Mouse (Mus musculus) hindbrain, postnatal 0 days (tissue): ENCODE results near the gene Gzmg. TPM values are rescaled to one million over a fixed set of nuclear protein-coding genes. Genes with fewer than 3 reads are reported as not detected.
A peak's percentile ranks its signal among the peaks of the same experiment; 100 is the strongest.
"Not testable (repeated sequence)": the region's sequence is repeated elsewhere in the genome, so short reads cannot be mapped to it uniquely, and the experiment has no call there.

Experiments used
- ATAC-seq: fragments of 200-750 bp; cut with Nextera tagmentation; 2 replicates; pipeline ENCODE4 v1.8.0; 2017; ENCODE audit warnings: mild to moderate bottlenecking, moderate TSS enrichment, moderate library complexity
- DNase-seq: peaks from one replicate; pipeline ENCODE4 v3.0.0-alpha.2; 2015; ENCODE audit warnings: low spot score
- H3K27ac ChIP-seq: fragments of 300-500 bp; sonication (generic); 2 replicates; pipeline ENCODE4 v1.5.1; 2014; ENCODE audit warnings: mild to moderate bottlenecking
- H3K27me3 ChIP-seq: fragments of 300-500 bp; sonication (generic); 2 replicates; pipeline ENCODE4 v1.6.1; 2014; ENCODE audit warnings: low read length, mixed read lengths; ENCODE audit not compliant: insufficient read depth
- H3K36me3 ChIP-seq: fragments of 300-500 bp; sonication (generic); 2 replicates; pipeline ENCODE4 v1.6.1; 2014; ENCODE audit warnings: low read length, mixed read lengths; ENCODE audit not compliant: insufficient read depth
- H3K4me1 ChIP-seq: fragments of 300-500 bp; sonication (generic); 2 replicates; pipeline ENCODE4 v1.6.1; 2014; ENCODE audit warnings: antibody characterized with exemption, low read length, mixed read lengths; ENCODE audit not compliant: insufficient read depth
- H3K4me2 ChIP-seq: fragments of 300-500 bp; sonication (generic); 2 replicates; pipeline ENCODE4 v1.6.1; 2014; ENCODE audit warnings: low read depth, mild to moderate bottlenecking, low read length, moderate library complexity, mixed read lengths
- H3K4me3 ChIP-seq: fragments of 300-500 bp; sonication (generic); 2 replicates; pipeline ENCODE4 v1.5.1; 2014; ENCODE audit warnings: low read length
- H3K9ac ChIP-seq: fragments of 300-500 bp; sonication (generic); replicated peaks from 2 replicates; pipeline ENCODE4 v1.6.1; 2014; ENCODE audit warnings: mild to moderate bottlenecking, low read length, moderate library complexity, mixed read lengths
- H3K9me3 ChIP-seq: fragments of 300-500 bp; sonication (generic); 2 replicates; pipeline ENCODE4 v1.6.1; 2016; ENCODE audit warnings: low read length, mixed read lengths
- CTCF ChIP-seq: IDR thresholded peaks from 2 replicates; pipeline ENCODE4 v1.5.1; 2016; ENCODE audit warnings: antibody characterized with exemption, control low read depth, low read depth
- WGBS: fragments of 180-500 bp; shearing (Covaris S2); extraction: QIAGEN DNeasy Blood & Tissue Kit; methylation state at CpG from one replicate; pipeline ENCODE4 v1.1.7; 2014; 5-methylcytosine and 5-hydroxymethylcytosine counted together
- polyA plus RNA-seq: library from polyadenylated mRNA; unstranded; fragments of >200 nt; fragmentation: Nextera tagmentation; extraction: Ambion mirVana; gene quantifications from 2 replicates; pipeline ENCODE4 v1.2.1, GENCODE M21; 2015
- total RNA-seq: library from RNA; depleted of rRNA; stranded (reverse); fragments of >200 nt; gene quantifications from 2 replicates; pipeline ENCODE4 v1.2.3, GENCODE M21; 2014; rRNA removed

The Gzmg gene
- total RNA-seq (not detected in 2 replicates), polyA plus RNA-seq (not detected in 2 replicates)

DNA sequence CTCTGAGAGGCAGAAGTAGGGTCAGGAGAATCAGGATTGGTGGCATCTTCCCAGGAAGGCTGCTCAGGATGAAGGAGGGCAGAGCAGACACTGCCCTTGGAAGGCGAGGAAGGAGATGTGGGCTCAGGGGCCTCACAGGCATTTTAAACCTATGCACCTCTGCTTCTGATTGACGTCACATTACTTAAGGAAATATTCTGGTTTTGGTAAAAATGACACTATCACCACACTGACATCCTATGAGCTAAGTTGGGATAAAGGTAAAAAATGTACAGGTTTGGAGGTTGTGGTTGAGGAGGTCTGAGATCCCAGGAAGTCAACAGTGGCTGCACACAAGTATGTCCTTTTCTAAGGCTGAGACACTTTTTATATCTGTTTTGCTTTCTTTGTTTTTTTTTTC is at the start of gene Gzmg:
TSS of gene Gzmg (minus strand) at position 101 of the 400 bp plus-strand sequence.
- not testable (repeated sequence) for H3K9me3 ChIP-seq, H3K4me1 ChIP-seq, H3K9ac ChIP-seq, H3K27ac ChIP-seq, H3K36me3 ChIP-seq, DNase-seq, H3K4me3 ChIP-seq, H3K27me3 ChIP-seq, ATAC-seq, H3K4me2 ChIP-seq
- 90% methylated on average over 2 of the region's 2 CpGs for WGBS

DNA sequence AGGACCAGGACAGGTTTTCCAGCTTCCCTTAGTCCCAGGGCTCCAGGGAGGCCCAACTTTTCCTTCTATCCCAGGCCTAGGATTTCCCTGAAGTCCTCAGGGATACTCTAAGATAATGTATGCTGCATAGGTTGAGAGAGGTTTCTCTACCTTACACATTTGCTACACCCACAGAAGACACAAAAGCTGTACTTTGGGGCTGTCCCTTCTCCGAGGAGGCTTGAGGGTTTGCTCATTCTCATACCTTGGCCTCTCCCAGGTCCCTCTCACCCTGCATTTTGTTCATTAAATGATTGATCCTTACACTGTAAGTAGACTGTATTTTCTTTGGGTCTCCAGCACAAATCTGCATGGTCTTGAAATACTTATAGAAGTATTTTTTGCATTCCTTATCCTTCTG is 46.2 kb upstream of the Gzmg start:
- no peak for TF ChIP-seq CTCF
- DNase-seq (no peak), ATAC-seq (no peak)
- Histone ChIP-seq H3K27me3 (no peaks in the 10 kb centered on the region), H3K4me1 (no peaks in the 10 kb centered on the region), H3K9ac (no peak overlapping the region), H3K4me2 (no peak overlapping the region), H3K9me3 (no peaks in the 10 kb centered on the region), H3K4me3 (no peak overlapping the region), H3K36me3 (no peaks in the 10 kb centered on the region), H3K27ac (no peak overlapping the region)
- WGBS: 85% methylated on average over 1 of the region's 1 CpGs

DNA sequence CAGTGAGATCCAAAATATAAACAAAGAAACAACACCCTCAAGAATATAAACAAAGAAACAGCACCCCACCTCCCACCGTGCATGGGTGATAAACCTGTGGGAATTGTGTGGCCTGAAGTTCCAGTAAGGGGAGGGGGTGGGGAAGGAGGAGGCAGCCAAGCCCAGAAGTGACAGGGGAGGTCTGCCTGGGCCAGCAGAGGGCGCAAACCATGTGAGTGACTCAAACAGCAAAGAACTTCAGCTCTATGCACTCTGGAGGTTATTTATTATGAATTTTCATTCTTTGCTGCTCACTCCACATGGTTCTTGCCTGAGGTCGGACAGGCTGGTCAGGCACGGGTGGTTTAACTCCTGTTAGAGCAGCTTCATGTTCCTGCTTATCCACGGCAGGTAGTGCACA is 45.6 kb upstream of the Gzmg start:
- H3K9ac ChIP-seq, H3K27me3 ChIP-seq, H3K4me3 ChIP-seq, H3K9me3 ChIP-seq, H3K36me3 ChIP-seq, H3K27ac ChIP-seq, H3K4me1 ChIP-seq, H3K4me2 ChIP-seq, ATAC-seq: not testable (repeated sequence)
- TF ChIP-seq CTCF: peak; percentile 68
- 35% methylated on average over 5 of the region's 5 CpGs for WGBS
- peak; percentile 55 for DNase-seq

DNA sequence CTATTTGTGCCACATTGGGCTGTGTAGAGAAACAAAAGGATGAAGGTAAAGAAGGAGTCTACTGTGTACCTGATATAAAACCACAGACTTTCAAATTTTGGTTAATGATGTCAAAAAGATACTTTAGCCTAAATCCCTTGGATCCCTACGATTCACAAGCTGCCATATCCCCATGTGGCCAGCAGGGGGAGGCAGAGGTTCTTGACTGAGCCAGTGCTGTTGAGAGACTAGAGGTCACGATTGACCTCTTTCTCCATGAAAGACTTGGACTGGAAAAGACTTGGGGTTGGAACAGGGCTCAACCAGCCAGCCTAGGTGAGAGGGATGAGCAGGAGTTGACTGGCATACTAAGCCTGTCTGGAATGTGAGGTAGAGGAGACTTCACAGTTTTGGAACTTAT is 44.6 kb upstream of the Gzmg start:
- WGBS: 12% methylated on average over 2 of the region's 2 CpGs
- no peak for ATAC-seq
- H3K9me3 ChIP-seq: no peaks in the 10 kb centered on the region

DNA sequence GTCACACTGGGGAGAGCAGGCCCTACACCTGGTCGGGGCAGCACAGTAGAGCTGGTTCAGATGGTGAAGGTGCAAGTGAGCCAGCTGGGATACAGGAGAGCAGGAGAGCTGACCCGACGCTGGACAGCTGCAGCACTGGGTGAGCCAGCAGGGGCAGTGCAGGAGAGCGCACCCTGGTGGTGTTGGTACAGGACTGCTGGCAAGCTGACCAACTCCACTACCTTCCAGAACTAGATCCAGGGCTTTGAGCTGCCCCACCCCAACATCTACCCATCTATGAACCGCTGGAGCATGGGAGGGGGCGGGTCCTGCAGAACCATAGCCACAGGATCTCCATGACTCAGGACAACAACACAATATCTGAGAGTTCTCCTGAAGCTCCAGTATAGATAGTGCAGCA is 27.6 kb upstream of the Gzmg start:
- Histone ChIP-seq H3K27me3 (no peaks in the 10 kb centered on the region), H3K27ac (no peak overlapping the region), H3K36me3 (no peaks in the 10 kb centered on the region), H3K9ac (no peak overlapping the region), H3K9me3 (no peaks in the 10 kb centered on the region), H3K4me2 (no peak overlapping the region), H3K4me3 (no peak overlapping the region), H3K4me1 (no peaks in the 10 kb centered on the region)
- peak; percentile 21 for TF ChIP-seq CTCF
- no peak for ATAC-seq
- DNase-seq: no peak
- WGBS: 62% methylated on average over 6 of the region's 6 CpGs

More for the DNA sequence above, 44.6 kb upstream of the Gzmg start:
- DNase-seq: peak; percentile 74
- no peak overlapping the region for H3K9ac ChIP-seq
- no peak overlapping the region for H3K4me2 ChIP-seq
- TF ChIP-seq CTCF: peak; percentile 90
- no peak overlapping the region for H3K4me3 ChIP-seq
- no peaks in the 10 kb centered on the region for H3K36me3 ChIP-seq
- H3K27me3 ChIP-seq: no peaks in the 10 kb centered on the region
- no peaks in the 10 kb centered on the region for H3K4me1 ChIP-seq
- H3K27ac ChIP-seq: no peak overlapping the region

DNA sequence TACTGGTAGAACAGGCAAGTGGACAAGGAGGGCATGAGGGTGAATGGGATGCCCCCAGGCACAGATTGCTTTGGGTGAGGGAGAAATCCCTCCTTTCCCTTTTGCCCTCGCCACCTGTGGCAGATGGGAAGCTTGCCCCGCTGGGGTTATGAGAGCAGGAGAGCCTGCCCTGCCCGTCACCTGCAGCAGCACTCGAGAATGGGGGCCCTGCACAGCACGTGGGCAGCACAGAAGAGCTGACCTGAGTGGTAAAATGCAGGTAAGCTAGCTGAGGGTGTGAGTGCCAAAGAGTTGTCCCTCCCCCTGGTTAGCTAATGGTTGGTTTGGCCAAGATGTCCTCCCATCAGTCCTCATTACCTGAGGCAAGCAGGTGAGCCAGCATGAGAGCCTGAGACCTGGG is 27.1 kb upstream of the Gzmg start:
- Histone ChIP-seq H3K9ac (no peak overlapping the region), H3K27ac (no peak overlapping the region), H3K4me1 (no peaks in the 10 kb centered on the region), H3K9me3 (no peaks in the 10 kb centered on the region), H3K27me3 (no peaks in the 10 kb centered on the region), H3K4me2 (no peak overlapping the region), H3K4me3 (no peak overlapping the region), H3K36me3 (no peaks in the 10 kb centered on the region)
- DNase-seq: no peak
- no peak for ATAC-seq
- TF ChIP-seq CTCF: no peak
- WGBS: 70% methylated on average over 5 of the region's 5 CpGs

DNA sequence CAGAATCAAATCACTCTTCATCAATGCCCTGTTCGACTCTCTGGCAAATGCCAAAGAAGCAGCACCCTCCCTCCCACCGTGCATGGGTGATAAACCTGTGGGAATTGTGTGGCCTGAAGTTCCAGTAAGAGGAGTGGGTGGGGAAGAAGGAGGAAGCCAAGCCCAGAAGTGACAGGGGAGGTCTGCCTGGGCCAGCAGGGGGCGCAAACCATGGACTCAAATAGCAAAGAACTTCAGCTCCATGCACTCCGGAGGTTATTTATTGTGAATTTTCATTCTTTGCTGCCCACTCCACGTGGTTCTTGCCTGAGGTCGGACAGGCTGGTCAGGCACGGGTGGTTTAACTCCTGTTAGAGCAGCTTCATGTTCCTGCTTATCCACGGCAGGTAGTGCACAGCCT is 18.3 kb upstream of the Gzmg start:
- not testable (repeated sequence) for H3K4me1 ChIP-seq, H3K36me3 ChIP-seq, H3K4me3 ChIP-seq, H3K27ac ChIP-seq, H3K27me3 ChIP-seq, ATAC-seq, H3K9me3 ChIP-seq, H3K9ac ChIP-seq, H3K4me2 ChIP-seq
- WGBS: 28% methylated on average over 8 of the region's 8 CpGs
- peak; percentile 68 for TF ChIP-seq CTCF
- DNase-seq: peak; percentile 27
